Mouse (Mus musculus): ENCODE measurements around the gene Itgb5. TPM values are rescaled to one million over a fixed set of nuclear protein-coding genes. Genes with fewer than 3 reads are reported as not detected.

Gene Itgb5
- polyA plus RNA-seq, 1 experiment = 43.0 TPM

DNA sequence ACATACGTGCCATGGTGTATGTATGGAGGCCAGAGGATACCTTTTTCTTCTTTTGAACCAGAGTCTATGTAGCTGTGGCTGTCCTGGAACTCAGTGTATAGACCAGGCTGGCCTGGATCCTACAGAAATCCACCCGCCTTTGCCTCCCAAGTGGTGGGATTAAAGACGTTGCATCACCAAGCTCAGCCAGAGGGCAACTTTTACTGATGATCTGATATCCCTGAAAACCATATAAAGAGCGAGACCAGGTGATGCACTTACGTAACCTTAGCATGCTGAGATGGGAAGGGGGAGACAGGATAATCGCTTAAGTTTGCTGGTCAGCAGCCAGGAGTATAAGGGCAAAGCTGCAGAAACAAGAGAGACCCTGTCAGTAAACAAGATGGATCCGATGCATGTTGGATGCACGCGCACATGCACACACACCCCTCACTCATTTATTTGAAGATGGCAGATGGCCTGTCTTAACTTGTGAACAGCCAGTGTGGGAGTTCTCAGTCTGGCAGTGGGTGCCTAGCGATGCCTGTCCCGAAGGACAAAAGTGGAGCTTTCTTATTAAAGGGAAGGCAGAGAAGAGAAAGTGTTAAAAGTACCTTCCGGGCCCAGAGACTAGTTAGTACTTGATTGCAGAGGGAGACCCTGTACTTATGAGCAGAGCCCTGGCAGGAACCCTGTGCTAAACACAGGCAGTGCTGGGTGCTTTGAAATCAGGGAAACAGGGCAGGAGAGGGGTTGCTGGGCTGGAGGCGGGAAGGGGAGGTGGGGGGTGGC, 41.7 kb downstream of the Itgb5 start:
- Histone ChIP-seq H3K4me1 (ENCODE audit: control insufficient read depth, insufficient read depth, low read length) (no peaks in the 10 kb centered on the region; the same call in 1 of the 2 replicates), H3K4me3 (ENCODE audit: insufficient read depth, low read length) (no peak overlapping the region), H3K27ac (ENCODE audit: insufficient read depth, low read length) (no peak overlapping the region)
- TF ChIP-seq CTCF (IDR thresholded peaks at IDR 0.05; ENCODE audit: extremely low read depth, insufficient read depth, low read length) = no peak
- no peak for TF ChIP-seq POLR2A (IDR thresholded peaks at IDR 0.05; ENCODE audit: extremely low read depth, insufficient read depth, low read length)

DNA sequence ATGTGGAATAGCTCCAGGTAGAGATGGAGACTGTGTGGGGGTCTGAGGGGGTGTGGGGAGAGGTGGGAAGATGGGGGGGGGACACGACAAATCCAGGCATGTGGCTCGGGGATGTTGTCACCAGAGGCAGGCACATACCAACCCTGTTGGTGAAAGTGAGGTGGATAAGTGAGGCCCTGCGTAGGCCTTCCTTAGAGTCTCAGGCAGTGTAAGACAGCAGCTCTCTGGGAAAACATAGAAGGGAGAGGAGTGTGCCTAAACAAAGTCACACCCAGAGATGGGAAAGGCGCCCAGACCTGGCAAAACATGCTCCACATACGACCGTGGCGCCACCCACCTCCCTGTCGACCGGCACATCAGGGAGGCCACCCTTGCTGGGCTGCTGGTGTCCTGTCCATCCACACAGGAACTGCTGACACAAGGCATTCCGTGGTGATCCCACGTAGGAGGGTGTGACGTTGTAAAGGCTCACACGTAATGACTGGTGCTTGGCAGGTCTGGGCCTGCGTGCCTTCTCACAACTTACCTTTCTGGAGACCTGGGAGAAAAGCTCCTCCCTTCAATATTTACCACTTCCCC, 42.5 kb downstream of the Itgb5 start:
- TF ChIP-seq POLR2A (IDR thresholded peaks at IDR 0.05; ENCODE audit: extremely low read depth, insufficient read depth, low read length) = no peak
- no peak for TF ChIP-seq CTCF (IDR thresholded peaks at IDR 0.05; ENCODE audit: extremely low read depth, insufficient read depth, low read length)
- H3K4me1 ChIP-seq (ENCODE audit: control insufficient read depth, insufficient read depth, low read length) = no peaks in the 10 kb centered on the region; the same call in 1 of the 2 replicates

DNA sequence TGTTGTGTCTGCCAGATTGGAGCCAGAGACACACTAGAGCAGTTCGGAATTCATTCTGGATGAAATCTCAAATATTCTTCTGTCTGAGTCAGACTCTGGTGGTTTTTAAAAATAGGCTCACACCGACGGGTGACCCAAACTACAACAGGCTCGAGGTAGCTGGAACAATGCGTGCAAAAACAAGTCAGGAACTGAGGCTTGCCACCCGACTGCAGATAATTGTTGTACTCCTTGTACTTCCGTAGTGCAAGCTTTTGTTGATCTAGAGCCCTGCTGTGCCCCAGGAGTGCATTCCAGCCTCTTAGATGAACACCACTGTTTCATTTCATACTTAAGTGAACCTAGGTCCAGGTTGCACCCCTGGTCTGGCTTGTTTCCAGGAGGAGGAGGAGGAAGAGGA, 43.8 kb downstream of the Itgb5 start:
- Histone ChIP-seq H3K27ac (ENCODE audit: insufficient read depth, low read length) (no peak overlapping the region), H3K4me3 (ENCODE audit: insufficient read depth, low read length) (no peak overlapping the region), H3K4me1 (ENCODE audit: control insufficient read depth, insufficient read depth, low read length) (no peaks in the 10 kb centered on the region; the same call in 1 of the 2 replicates)
- TF ChIP-seq CTCF (IDR thresholded peaks at IDR 0.05; ENCODE audit: extremely low read depth, insufficient read depth, low read length) (no peak), POLR2A (IDR thresholded peaks at IDR 0.05; ENCODE audit: extremely low read depth, insufficient read depth, low read length) (no peak)

More for the DNA sequence above, 42.5 kb downstream of the Itgb5 start:
- Histone ChIP-seq H3K27ac (ENCODE audit: insufficient read depth, low read length) (no peak overlapping the region), H3K4me3 (ENCODE audit: insufficient read depth, low read length) (no peak overlapping the region)

DNA sequence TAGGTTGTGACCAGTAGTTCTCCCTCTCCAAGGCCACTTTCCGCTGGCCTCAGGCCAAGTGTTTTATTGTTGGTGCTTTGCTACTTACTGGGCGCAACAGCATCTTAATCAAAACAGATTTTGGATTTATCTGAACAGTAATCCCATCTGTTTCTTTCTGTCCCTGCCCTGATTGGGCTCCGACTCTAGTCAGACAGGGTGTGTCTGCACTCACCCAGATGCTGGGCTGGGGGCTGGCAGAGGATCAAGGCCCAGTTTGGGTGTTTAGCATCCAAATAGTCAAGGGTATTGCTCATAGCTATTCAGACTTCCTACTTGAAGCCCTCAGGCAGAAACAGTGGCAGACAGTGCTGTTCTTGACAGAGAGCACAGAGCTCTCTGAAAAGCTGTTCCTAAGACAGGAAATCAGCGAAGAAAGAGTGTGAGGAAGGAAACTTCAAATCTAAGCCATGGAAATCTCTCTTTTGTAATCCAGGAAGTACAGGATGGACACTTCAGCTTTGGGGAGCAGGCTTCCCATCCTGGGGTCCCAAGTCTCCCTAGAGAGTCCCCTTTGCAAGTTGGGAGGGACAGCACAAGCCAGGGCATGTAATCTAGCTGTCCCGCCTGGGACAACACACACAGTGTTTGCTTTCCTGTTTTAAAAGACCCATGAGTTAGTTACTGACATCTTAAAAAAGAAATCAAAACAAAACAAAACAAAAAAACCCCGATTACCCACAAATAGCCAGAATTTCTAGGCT, 48.7 kb downstream of the Itgb5 start:
- no peak overlapping the region for H3K27ac ChIP-seq (ENCODE audit: insufficient read depth, low read length)

DNA sequence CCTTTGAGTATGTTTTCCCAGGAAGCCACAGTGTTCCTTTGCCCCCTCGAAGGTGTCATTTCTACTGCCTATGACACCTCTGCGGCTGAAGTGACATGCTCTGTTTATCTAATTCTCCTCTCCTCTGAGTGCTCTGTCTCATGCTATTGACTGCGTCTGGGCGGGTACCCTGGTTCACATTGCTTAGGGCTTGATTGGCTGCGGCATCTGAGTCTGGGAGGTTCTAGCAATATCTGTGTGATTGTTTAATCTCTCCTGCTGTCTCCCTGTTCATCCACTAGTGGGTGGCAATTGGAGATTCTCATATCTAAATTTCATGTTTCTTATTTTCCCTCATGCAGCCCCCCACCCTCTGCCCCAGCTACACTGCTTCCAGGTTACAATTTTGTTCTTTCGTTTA, 49.6 kb downstream of the Itgb5 start:
- H3K4me1 ChIP-seq (ENCODE audit: control insufficient read depth, insufficient read depth, low read length) = peaks cover under 1% of the 10 kb centered on the region; the same call in 1 of the 2 replicates
- no peak for TF ChIP-seq POLR2A (IDR thresholded peaks at IDR 0.05; ENCODE audit: extremely low read depth, insufficient read depth, low read length)
- no peak for TF ChIP-seq CTCF (IDR thresholded peaks at IDR 0.05; ENCODE audit: extremely low read depth, insufficient read depth, low read length)
- H3K27ac ChIP-seq (ENCODE audit: insufficient read depth, low read length) = no peak overlapping the region
- no peak overlapping the region for H3K4me3 ChIP-seq (ENCODE audit: insufficient read depth, low read length)

More for the DNA sequence above, 48.7 kb downstream of the Itgb5 start:
- Histone ChIP-seq H3K4me3 (ENCODE audit: insufficient read depth, low read length) (no peak overlapping the region), H3K4me1 (ENCODE audit: control insufficient read depth, insufficient read depth, low read length) (no peaks in the 10 kb centered on the region)
- no peak for TF ChIP-seq POLR2A (IDR thresholded peaks at IDR 0.05; ENCODE audit: extremely low read depth, insufficient read depth, low read length)
- no peak for TF ChIP-seq CTCF (IDR thresholded peaks at IDR 0.05; ENCODE audit: extremely low read depth, insufficient read depth, low read length)

DNA sequence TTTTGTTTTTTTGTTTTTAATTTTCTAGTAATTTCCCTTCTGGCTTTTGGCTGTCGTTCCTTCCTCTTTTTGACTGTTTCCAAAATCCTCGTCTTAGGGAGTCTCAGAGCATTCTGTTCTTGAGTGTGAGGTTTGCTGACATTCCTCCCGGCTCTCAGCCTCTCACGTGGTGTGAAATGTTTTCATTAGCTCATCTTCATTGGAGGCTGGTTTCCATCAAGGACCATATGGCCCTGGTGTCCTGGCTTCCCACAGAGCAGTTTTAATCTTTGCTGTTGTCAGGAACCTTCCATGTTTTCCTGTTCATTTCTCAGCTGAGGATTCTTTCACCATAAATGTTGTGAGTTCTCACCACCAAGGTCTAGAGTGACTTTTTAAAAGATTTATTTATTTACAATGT, 50.1 kb downstream of the Itgb5 start:
- H3K27ac ChIP-seq (ENCODE audit: insufficient read depth, low read length) = no peak overlapping the region
- no peak overlapping the region for H3K4me3 ChIP-seq (ENCODE audit: insufficient read depth, low read length)
- TF ChIP-seq POLR2A (IDR thresholded peaks at IDR 0.05; ENCODE audit: extremely low read depth, insufficient read depth, low read length) = no peak
- no peak for TF ChIP-seq CTCF (IDR thresholded peaks at IDR 0.05; ENCODE audit: extremely low read depth, insufficient read depth, low read length)
- peaks cover 2% of the 10 kb centered on the region for H3K4me1 ChIP-seq (ENCODE audit: control insufficient read depth, insufficient read depth, low read length)

DNA sequence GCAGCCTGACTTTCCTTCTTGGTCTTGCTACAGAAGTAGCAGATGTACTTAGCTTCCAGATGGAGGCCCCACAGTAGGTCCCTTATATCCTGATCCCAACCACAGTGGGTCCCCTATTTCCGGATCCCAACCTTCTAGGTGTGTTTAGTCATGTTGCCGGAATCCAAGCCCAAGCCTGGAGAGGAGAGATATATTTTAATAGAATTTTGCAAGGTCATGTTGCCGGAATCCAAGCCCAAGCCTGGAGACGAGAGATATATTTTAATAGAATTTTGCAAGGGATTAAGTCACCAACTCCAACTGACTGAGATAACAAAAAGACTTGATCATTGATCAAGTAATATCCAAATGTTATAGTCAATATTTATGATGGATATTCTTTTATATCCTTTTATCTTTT, 51.3 kb downstream of the Itgb5 start:
- Histone ChIP-seq H3K27ac (ENCODE audit: insufficient read depth, low read length) (no peak overlapping the region), H3K4me1 (ENCODE audit: control insufficient read depth, insufficient read depth, low read length) (peaks cover 2% of the 10 kb centered on the region), H3K4me3 (ENCODE audit: insufficient read depth, low read length) (no peak overlapping the region)
- TF ChIP-seq CTCF (IDR thresholded peaks at IDR 0.05; ENCODE audit: extremely low read depth, insufficient read depth, low read length) = no peak
- no peak for TF ChIP-seq POLR2A (IDR thresholded peaks at IDR 0.05; ENCODE audit: extremely low read depth, insufficient read depth, low read length)

DNA sequence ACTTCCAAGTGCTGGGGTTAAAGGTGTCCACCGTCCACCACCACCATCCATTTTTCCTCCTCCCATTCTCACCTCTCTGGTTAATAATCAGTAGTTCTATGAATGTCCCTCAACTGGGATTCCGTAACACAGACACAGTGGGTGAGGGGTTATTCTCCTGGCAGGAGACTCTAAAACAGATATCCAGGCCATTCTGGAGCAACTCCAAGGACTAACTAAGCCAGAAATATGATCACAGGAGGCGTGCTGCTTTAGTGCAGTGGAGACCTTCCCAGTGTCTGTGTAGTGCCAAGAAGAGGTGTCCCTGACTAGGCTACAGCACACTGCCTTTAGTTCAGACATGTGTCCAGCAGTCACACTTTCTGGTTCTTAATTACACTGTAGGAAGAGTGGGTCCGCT, 53.1 kb downstream of the Itgb5 start:
- Histone ChIP-seq H3K4me3 (ENCODE audit: insufficient read depth, low read length) (no peak overlapping the region), H3K27ac (ENCODE audit: insufficient read depth, low read length) (no peak overlapping the region), H3K4me1 (ENCODE audit: control insufficient read depth, insufficient read depth, low read length) (peaks cover 2% of the 10 kb centered on the region)
- TF ChIP-seq POLR2A (IDR thresholded peaks at IDR 0.05; ENCODE audit: extremely low read depth, insufficient read depth, low read length) (no peak), CTCF (IDR thresholded peaks at IDR 0.05; ENCODE audit: extremely low read depth, insufficient read depth, low read length) (no peak)

DNA sequence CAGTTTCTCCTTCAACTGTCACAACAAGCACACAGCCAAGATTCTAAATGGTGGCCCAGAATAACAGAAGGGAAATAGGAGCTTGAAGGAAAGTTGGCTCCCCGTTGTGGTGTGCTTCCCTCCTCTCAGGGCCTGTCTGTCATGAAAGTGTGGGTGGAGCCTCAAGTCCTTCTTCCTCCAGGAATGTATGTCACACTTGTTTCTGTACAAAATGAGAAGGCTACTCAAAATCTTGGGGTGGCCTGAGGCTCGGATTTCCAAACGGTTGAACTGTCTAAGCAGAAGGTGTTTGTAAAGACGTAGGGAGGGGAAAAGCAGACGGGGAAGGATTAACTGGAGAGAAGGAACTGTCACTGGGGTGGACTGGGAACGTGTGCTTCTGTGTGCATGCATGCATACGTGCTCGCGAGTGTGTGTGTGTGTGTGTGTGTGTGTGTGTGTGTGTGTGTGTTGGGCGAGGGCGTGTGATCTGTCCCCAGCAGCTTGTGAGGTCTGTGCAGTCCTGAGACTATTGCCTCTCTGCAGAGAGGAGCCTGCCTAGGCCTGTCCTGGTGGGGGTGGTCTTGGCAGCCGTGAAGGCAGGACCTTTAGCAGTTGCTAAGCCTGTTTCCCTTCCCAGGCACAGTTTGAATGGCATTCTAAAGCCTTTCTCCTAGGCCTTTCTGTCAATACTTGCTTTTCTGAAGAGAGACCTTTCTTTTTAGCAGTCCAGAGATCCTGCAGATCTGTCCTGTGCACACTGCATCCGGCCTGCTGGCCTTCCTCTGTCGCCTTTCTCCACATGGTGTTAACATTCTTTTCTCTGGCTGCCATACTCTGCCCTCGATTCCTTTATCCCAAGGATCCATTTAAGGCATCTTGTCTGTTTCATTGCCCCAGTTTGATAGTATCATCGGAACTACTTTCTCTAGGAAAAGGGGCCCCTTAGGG, 53.8 kb downstream of the Itgb5 start:
- TF ChIP-seq POLR2A (IDR thresholded peaks at IDR 0.05; ENCODE audit: extremely low read depth, insufficient read depth, low read length) (no peak), CTCF (IDR thresholded peaks at IDR 0.05; ENCODE audit: extremely low read depth, insufficient read depth, low read length) (no peak)
- H3K27ac ChIP-seq (ENCODE audit: insufficient read depth, low read length) = no peak overlapping the region
- H3K4me1 ChIP-seq (ENCODE audit: control insufficient read depth, insufficient read depth, low read length) = peaks cover 2% of the 10 kb centered on the region
- H3K4me3 ChIP-seq (ENCODE audit: insufficient read depth, low read length) = no peak overlapping the region
